Mouse (Mus musculus): ENCODE measurements at regions not wholly inside any gene's neighbourhood (a gene's known extent, or its start where the extent isn't known, plus 50 kb on each side); places are given as distances from the start of the nearest gene placed in this dataset.
A peak's percentile ranks its signal among the peaks of the same experiment; 100 is the strongest.

DNA sequence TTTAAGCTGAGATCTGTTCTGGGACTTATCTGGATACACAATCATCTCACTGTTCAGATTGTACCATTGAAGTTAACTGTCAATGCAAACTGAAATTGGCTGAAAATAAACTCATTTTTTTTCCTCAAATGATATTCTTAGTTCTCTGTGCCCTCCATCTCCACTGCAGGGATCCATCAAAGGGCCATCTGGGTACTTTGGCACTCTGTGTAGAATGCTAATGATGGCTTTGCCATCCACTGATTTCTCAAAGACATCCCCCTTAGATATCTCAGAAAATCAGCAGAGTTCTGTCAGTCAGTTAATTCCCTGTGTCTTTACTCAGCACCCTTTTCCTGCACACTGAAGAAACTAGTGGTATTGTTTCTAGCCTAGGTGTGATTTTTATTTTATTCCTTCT lies 224.6 kb downstream of the Papss1 start:
- Histone ChIP-seq H3K36me3 (ENCODE audit: control insufficient read depth, insufficient read depth, low read length) (no peaks in the 10 kb centered on the region), H3K27me3 (replicated peaks; ENCODE audit: control insufficient read depth, insufficient read depth, low read length) (no peaks in the 10 kb centered on the region), H3K4me1 (ENCODE audit: control insufficient read depth, insufficient read depth, low read length) (no peaks in the 10 kb centered on the region), H3K4me2 (ENCODE audit: low read depth, low read length) (no peak overlapping the region), H3K4me3 (ENCODE audit: low read length) (no peak overlapping the region), H3K9ac (ENCODE audit: low read depth, low read length) (no peak overlapping the region), H3K9me3 (ENCODE audit: control insufficient read depth, low read length) (no peaks in the 10 kb centered on the region), H3K27ac (ENCODE audit: low read length) (no peak overlapping the region)
- ATAC-seq: no peak

DNA sequence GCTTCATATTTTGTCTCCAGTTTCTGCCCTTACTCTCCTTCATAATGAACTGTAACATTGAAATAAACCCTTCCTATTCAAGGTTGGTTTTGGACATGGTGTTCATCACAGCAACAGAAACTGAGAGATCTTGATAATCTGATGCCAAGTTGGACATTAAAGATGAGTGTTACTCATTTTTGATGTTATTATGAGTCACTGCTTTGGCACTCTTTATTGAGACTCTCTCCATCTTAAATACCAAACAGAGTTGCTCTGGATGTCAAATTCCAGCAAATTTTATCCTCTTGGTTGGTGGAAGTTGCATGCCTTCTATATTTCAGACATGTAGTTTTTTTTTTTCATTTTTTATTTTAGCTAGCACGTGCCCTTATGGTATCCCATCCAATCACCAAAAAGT lies 229.5 kb downstream of the Papss1 start:
- Histone ChIP-seq H3K9ac (ENCODE audit: low read depth, low read length) (no peak overlapping the region), H3K4me1 (ENCODE audit: control insufficient read depth, insufficient read depth, low read length) (no peaks in the 10 kb centered on the region), H3K27ac (ENCODE audit: low read length) (no peak overlapping the region), H3K9me3 (ENCODE audit: control insufficient read depth, low read length) (no peaks in the 10 kb centered on the region), H3K36me3 (ENCODE audit: control insufficient read depth, insufficient read depth, low read length) (no peaks in the 10 kb centered on the region), H3K27me3 (replicated peaks; ENCODE audit: control insufficient read depth, insufficient read depth, low read length) (no peaks in the 10 kb centered on the region), H3K4me3 (ENCODE audit: low read length) (no peak overlapping the region), H3K4me2 (ENCODE audit: low read depth, low read length) (no peak overlapping the region)
- WGBS: 90% methylated on average over 1 of the region's 1 CpGs
- no peak for ATAC-seq

DNA sequence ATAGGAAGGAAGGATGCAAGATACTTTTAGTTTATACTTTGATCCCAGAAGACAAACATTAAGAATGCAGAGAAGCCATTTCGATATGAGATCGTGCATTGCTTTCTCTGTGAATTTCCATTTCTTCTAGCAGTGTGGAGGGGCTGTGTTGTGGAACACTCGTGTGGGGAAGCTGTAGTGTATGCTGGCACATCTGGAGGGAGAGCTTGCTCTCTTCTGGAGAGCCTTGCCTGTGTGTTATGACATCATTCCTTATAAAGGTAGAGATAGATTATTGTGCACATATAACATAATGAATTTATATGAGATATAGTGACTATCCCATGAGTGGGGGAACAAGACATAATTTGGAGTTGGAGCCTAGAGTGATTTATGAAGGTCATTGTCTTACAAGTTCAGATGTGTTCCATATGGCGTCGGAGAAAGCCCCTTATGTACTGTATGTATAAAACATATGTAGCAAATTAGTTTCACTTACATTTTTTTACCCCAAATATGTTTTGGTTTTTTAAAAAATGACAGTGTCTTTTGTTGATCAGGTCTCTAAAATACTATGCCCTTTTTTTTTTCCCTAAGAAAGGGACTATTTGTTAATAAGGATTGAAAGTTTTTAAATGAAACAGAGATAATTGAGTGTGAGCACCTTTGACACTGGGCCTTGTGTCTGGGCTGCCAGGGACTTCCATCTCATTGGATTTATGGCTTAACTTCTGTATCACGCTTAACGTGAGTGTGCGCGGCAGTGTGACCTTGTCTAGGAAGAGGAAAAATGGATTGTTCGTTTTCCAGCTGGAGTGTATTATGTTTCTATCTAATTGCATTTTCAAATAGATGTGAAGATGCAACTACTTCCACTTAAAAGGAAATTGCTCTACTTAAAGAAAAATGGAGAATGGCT lies 230.8 kb downstream of the Papss1 start:
- no peak overlapping the region for H3K4me3 ChIP-seq (ENCODE audit: low read length)
- H3K4me2 ChIP-seq (ENCODE audit: low read depth, low read length): no peak overlapping the region
- H3K27me3 ChIP-seq (replicated peaks; ENCODE audit: control insufficient read depth, insufficient read depth, low read length): no peaks in the 10 kb centered on the region
- H3K9me3 ChIP-seq (ENCODE audit: control insufficient read depth, low read length): no peaks in the 10 kb centered on the region
- no peak for ATAC-seq
- H3K9ac ChIP-seq (ENCODE audit: low read depth, low read length): no peak overlapping the region
- whole genome bisulfite sequencing: 65% methylated on average over 10 of the region's 10 CpGs
- H3K36me3 ChIP-seq (ENCODE audit: control insufficient read depth, insufficient read depth, low read length): no peaks in the 10 kb centered on the region
- no peaks in the 10 kb centered on the region for H3K4me1 ChIP-seq (ENCODE audit: control insufficient read depth, insufficient read depth, low read length)
- no peak overlapping the region for H3K27ac ChIP-seq (ENCODE audit: low read length)

DNA sequence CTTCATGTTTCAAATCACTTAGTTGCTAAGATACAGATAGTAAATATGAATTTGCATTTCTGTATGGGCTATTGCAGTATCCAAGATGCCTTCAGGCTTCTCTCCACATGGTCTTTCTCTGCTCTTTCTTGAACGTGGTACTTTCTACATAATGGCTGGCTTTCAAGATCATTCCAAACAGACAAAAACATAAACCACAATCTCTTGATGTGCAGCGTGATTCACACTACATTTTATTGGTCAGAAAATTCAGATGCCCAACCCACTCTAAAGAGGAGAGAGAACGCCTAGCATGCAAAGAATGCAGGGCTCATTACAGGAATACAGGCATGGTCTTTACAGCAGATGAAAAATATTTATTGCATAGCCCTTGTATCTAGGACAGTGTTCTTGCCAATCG lies 235.2 kb downstream of the Papss1 start:
- Histone ChIP-seq H3K4me3 (ENCODE audit: low read length) (no peak overlapping the region), H3K27me3 (replicated peaks; ENCODE audit: control insufficient read depth, insufficient read depth, low read length) (no peaks in the 10 kb centered on the region), H3K4me2 (ENCODE audit: low read depth, low read length) (no peak overlapping the region), H3K9ac (ENCODE audit: low read depth, low read length) (no peak overlapping the region), H3K36me3 (ENCODE audit: control insufficient read depth, insufficient read depth, low read length) (no peaks in the 10 kb centered on the region), H3K9me3 (ENCODE audit: control insufficient read depth, low read length) (no peaks in the 10 kb centered on the region), H3K27ac (ENCODE audit: low read length) (no peak overlapping the region), H3K4me1 (ENCODE audit: control insufficient read depth, insufficient read depth, low read length) (no peaks in the 10 kb centered on the region)
- 64% methylated on average over 4 of the region's 4 CpGs for WGBS
- ATAC-seq: no peak

DNA sequence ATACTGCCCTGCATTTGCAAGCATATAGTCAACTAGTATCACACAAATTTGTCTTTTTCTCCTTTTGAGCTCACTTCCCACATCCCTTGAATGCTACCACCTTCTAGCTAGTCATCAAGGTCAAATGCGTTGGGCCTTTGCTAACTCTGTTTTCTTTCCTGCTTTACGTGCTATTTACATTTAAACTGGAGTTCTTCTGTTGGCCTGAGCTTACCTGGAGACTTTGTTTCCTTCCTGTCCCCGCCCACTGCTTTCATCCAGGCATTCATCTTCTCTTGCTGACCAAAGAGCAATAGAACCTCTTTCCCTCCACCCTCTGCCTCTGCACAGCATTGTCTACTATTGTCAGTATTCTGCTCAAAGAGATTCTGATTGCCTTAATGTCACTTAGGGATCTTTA lies 237.0 kb downstream of the Papss1 start:
- Histone ChIP-seq H3K4me2 (ENCODE audit: low read depth, low read length) (no peak overlapping the region), H3K36me3 (ENCODE audit: control insufficient read depth, insufficient read depth, low read length) (no peaks in the 10 kb centered on the region), H3K27me3 (replicated peaks; ENCODE audit: control insufficient read depth, insufficient read depth, low read length) (no peaks in the 10 kb centered on the region), H3K9ac (ENCODE audit: low read depth, low read length) (no peak overlapping the region), H3K4me3 (ENCODE audit: low read length) (no peak overlapping the region), H3K4me1 (ENCODE audit: control insufficient read depth, insufficient read depth, low read length) (no peaks in the 10 kb centered on the region), H3K9me3 (ENCODE audit: control insufficient read depth, low read length) (no peaks in the 10 kb centered on the region), H3K27ac (ENCODE audit: low read length) (no peak overlapping the region)
- no peak for ATAC-seq
- 79% methylated on average over 3 of the region's 3 CpGs for WGBS

DNA sequence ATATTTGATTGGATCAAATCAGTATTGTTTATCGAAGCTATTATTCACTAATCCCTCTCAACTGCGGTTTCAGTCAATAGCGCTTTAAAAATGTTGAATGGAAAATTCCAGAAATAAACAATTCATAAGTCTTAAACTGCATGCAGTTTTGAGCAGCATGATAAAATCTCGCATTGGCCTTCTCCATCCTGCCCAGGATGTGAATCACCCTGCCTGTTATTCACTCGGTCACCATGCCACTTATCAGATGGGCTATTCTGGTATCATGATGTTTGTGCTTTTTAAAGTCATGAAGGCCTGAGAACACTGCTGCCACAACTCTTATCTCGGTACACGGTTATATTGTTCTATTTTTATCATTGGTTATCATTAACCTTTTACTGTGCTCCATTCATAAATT lies 238.3 kb downstream of the Papss1 start:
- Histone ChIP-seq H3K4me2 (ENCODE audit: low read depth, low read length) (no peak overlapping the region), H3K9me3 (ENCODE audit: control insufficient read depth, low read length) (no peaks in the 10 kb centered on the region), H3K4me3 (ENCODE audit: low read length) (no peak overlapping the region), H3K4me1 (ENCODE audit: control insufficient read depth, insufficient read depth, low read length) (no peaks in the 10 kb centered on the region), H3K27ac (ENCODE audit: low read length) (no peak overlapping the region), H3K27me3 (replicated peaks; ENCODE audit: control insufficient read depth, insufficient read depth, low read length) (no peaks in the 10 kb centered on the region), H3K36me3 (ENCODE audit: control insufficient read depth, insufficient read depth, low read length) (no peaks in the 10 kb centered on the region), H3K9ac (ENCODE audit: low read depth, low read length) (no peak overlapping the region)
- 48% methylated on average over 7 of the region's 7 CpGs for WGBS
- peak; percentile 36; the same call in 1 of the 2 replicates for ATAC-seq

DNA sequence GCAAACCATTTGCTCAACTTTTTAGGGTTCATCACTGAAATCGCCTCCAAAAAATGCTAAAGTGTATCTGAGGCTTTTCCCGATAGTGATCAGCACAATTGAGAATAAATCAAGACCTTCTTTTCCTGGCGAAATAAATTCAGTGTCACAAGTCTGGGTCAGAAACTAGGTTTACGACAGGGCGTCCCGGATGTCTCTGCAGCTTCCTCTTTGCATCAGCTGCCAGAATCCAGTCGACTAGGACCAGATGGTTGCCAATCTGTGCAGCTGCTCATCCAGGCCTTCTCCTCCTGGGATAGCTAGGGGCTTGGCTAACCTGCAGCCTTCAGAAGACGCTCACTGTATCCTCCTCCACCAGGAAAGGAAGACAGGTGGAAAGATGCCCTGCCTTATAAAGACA lies 243.6 kb downstream of the Papss1 start:
- Histone ChIP-seq H3K27me3 (replicated peaks; ENCODE audit: control insufficient read depth, insufficient read depth, low read length) (no peaks in the 10 kb centered on the region), H3K9ac (ENCODE audit: low read depth, low read length) (no peak overlapping the region), H3K4me2 (ENCODE audit: low read depth, low read length) (no peak overlapping the region), H3K4me3 (ENCODE audit: low read length) (no peak overlapping the region), H3K4me1 (ENCODE audit: control insufficient read depth, insufficient read depth, low read length) (0 out of 2 replicates have a peak, but pooled peaks cover 4% of the 10 kb centered on the region), H3K36me3 (ENCODE audit: control insufficient read depth, insufficient read depth, low read length) (no peaks in the 10 kb centered on the region), H3K27ac (ENCODE audit: low read length) (no peak overlapping the region), H3K9me3 (ENCODE audit: control insufficient read depth, low read length) (no peaks in the 10 kb centered on the region)
- 68% methylated on average over 8 of the region's 8 CpGs for WGBS
- no peak for ATAC-seq

DNA sequence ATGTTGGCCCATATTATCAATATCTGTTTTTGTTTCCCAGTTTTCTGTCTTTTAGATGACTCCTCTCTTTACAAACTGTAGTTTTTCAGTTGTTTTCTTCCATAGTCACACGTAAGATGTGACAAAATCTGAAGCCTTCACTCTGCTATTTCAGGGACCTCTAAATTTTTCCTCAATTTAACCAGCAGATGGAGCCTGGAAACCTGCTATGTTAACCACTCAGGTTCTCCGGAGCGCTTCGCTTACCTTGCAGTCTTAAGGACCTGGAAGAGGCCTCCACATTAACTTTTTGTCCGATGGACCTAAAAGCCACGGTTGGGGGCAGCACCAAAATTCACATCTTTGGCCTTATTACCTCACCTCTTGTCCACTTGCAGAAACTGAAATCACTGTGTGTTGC lies 248.4 kb downstream of the Papss1 start:
- Histone ChIP-seq H3K27me3 (replicated peaks; ENCODE audit: control insufficient read depth, insufficient read depth, low read length) (no peaks in the 10 kb centered on the region), H3K36me3 (ENCODE audit: control insufficient read depth, insufficient read depth, low read length) (no peaks in the 10 kb centered on the region), H3K9ac (ENCODE audit: low read depth, low read length) (no peak overlapping the region), H3K27ac (ENCODE audit: low read length) (no peak overlapping the region), H3K4me3 (ENCODE audit: low read length) (no peak overlapping the region), H3K4me2 (ENCODE audit: low read depth, low read length) (no peak overlapping the region), H3K4me1 (ENCODE audit: control insufficient read depth, insufficient read depth, low read length) (0 out of 2 replicates have a peak, but pooled peaks cover 4% of the 10 kb centered on the region), H3K9me3 (ENCODE audit: control insufficient read depth, low read length) (no peaks in the 10 kb centered on the region)
- ATAC-seq: no peak
- 53% methylated on average over 6 of the region's 6 CpGs for WGBS

DNA sequence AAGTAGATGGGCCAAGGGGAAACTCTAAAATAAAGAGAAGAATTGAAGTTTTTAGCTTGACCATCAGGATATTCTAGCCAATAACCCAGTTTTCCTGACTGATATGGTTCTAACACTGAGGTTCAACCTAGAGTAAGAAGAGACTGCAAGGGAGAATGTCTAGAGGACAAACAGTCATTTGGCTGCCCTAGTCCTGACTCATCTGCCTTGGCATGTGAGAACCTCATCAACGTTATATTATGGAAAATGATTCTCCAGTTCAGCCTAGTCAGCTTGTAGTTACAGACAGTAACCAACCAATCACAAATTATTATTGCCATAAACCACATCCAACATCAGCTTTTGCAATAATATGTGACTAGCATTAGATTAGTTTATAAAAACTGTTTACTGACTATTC lies 254.2 kb downstream of the Papss1 start:
- Histone ChIP-seq H3K27me3 (replicated peaks; ENCODE audit: control insufficient read depth, insufficient read depth, low read length) (no peaks in the 10 kb centered on the region), H3K4me1 (ENCODE audit: control insufficient read depth, insufficient read depth, low read length) (no peaks in the 10 kb centered on the region), H3K4me2 (ENCODE audit: low read depth, low read length) (no peak overlapping the region), H3K9ac (ENCODE audit: low read depth, low read length) (no peak overlapping the region), H3K4me3 (ENCODE audit: low read length) (no peak overlapping the region), H3K27ac (ENCODE audit: low read length) (no peak overlapping the region), H3K36me3 (ENCODE audit: control insufficient read depth, insufficient read depth, low read length) (no peaks in the 10 kb centered on the region), H3K9me3 (ENCODE audit: control insufficient read depth, low read length) (no peaks in the 10 kb centered on the region)
- ATAC-seq: no peak
- WGBS: 69% methylated on average over 1 of the region's 1 CpGs

DNA sequence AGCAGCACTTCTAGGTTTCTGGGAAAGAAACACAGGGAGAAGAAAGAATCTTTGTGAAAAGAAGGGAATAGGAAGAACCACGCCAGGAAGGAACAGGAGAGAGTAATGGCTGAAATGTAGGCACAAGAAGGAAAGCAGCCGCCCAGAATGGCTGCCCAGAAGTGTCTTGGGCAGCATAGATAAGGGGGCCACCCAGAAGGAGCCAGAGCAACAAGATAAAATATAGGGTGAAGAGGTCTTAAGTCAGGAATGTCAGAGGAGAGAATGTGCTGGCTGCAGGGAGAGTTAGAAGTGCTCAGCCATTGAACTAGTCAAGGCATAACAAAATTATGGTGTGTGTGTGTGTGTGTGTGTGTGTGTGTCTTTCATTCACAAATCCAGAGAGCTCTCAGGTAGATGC lies 227.7 kb upstream of the Dkk2 start:
- Histone ChIP-seq H3K9me3 (ENCODE audit: control insufficient read depth, low read length) (no peaks in the 10 kb centered on the region), H3K36me3 (ENCODE audit: control insufficient read depth, insufficient read depth, low read length) (no peaks in the 10 kb centered on the region), H3K9ac (ENCODE audit: low read depth, low read length) (no peak overlapping the region), H3K4me3 (ENCODE audit: low read length) (no peak overlapping the region), H3K27me3 (replicated peaks; ENCODE audit: control insufficient read depth, insufficient read depth, low read length) (no peaks in the 10 kb centered on the region), H3K4me1 (ENCODE audit: control insufficient read depth, insufficient read depth, low read length) (no peaks in the 10 kb centered on the region; the same call in 1 of the 2 replicates), H3K27ac (ENCODE audit: low read length) (no peak overlapping the region), H3K4me2 (ENCODE audit: low read depth, low read length) (no peak overlapping the region)
- 71% methylated on average over 2 of the region's 2 CpGs for WGBS
- no peak for ATAC-seq

Data from intestine, embryonic 16.5 days (tissue).